Mouse (Mus musculus): Measurements from ENCODE around the gene Commd8. TPM values are rescaled to one million over a fixed set of nuclear protein-coding genes. Genes with fewer than 3 reads are reported as not detected.

Commd8 gene
- polyA plus RNA-seq (2014; fragmentation: Illumina TruSeq; extraction: RNeasy Lipid Tissue Mini Kit (QIAGEN cat#74804); ENCODE audit: low read depth, low replicate concordance), result 188 TPM

DNA sequence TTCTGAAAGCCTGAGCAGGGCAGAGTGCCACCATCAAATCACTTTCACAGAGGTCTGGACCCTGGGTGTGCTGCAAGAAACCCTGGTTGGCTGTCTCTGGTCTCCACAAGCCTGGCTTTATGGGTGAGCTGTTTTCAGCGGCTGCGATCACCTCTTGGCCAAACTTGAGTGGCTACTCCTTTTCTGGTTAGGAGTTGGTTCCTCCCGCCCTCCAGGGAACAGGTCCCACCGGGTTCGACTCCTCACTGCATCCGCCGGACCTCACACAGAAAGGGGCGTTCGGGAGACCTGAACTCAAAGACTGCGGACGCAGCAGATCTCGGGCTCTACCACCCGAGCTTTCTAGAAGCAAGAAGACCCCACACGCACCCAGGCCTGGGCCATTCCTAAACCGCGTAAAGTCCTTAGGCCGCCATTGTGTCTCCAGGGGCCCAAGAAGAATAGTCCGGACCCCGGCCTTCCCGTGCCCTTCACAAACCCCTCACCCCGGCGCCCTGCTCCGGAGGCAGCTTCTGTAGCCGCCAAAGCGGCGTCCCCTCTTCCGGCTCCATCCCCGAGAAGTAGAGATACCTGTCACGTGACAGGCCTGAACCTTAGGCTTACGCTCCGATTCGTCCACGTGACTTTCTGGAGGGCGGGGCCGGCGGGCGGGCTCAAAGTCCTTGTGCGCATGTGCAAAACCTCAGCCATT lies at the start of gene Commd8:
Commd8 (minus strand) TSS at position 596 of the 691 bp plus-strand sequence.

